Mouse (Mus musculus): ENCODE measurements around the gene Obox5. TPM values are rescaled to one million over a fixed set of nuclear protein-coding genes. Genes with fewer than 3 reads are reported as not detected.
"Not testable (repeated sequence)": the region's sequence is repeated elsewhere in the genome, so short reads cannot be mapped to it uniquely, and the experiment has no call there.

Gene Obox5
- polyA plus RNA-seq (2015; fragmentation: Nextera tagmentation; extraction: Ambion mirVana) = not detected in 2 replicates

- 70% methylated on average over 2 of the region's 2 CpGs for WGBS
- not testable (repeated sequence) for H3K27ac ChIP-seq (replicated peaks); H3K4me2 ChIP-seq (replicated peaks); H3K27me3 ChIP-seq; H3K9me3 ChIP-seq (replicated peaks); H3K36me3 ChIP-seq; H3K9ac ChIP-seq; H3K4me1 ChIP-seq; ATAC-seq (ENCODE audit: insufficient number of reproducible peaks, low FRiP score, low TSS enrichment, low read depth); H3K4me3 ChIP-seq (replicated peaks)
Observed at GRCm38 (mm10) chr7:15749831-15750230, at the start of gene Obox5. Gene Obox5, plus strand, starts transcription at chr7:15750131.

GRCm38 (mm10) chr7:15749296-15749695, 635 bp upstream of the Obox5 start:
- not testable (repeated sequence) for H3K9me3 ChIP-seq (replicated peaks); H3K27ac ChIP-seq (replicated peaks); H3K36me3 ChIP-seq; H3K27me3 ChIP-seq; ATAC-seq (ENCODE audit: insufficient number of reproducible peaks, low FRiP score, low TSS enrichment, low read depth); H3K4me2 ChIP-seq (replicated peaks); H3K4me3 ChIP-seq (replicated peaks); H3K4me1 ChIP-seq; H3K9ac ChIP-seq
- 63% methylated on average over 5 of the region's 5 CpGs for WGBS

Other genes with a start within 250 kb of the Obox5 start
- not detected in 2 replicates for gene Obox3, start 110.2 kb upstream of the Obox5 start, polyA plus RNA-seq (2015; fragmentation: Nextera tagmentation; extraction: Ambion mirVana)
- gene Obox6, start 89.5 kb downstream of the Obox5 start, polyA plus RNA-seq (2015; fragmentation: Nextera tagmentation; extraction: Ambion mirVana) = not detected in 2 replicates
- gene Crx, start 129.8 kb downstream of the Obox5 start, polyA plus RNA-seq (2015; fragmentation: Nextera tagmentation; extraction: Ambion mirVana) = 0.07 TPM in 1 of 2 replicates, not detected in the other
- gene Crxos, start 132.5 kb downstream of the Obox5 start, polyA plus RNA-seq (2015; fragmentation: Nextera tagmentation; extraction: Ambion mirVana) = not detected in 2 replicates
- gene Selenow, start 172.3 kb downstream of the Obox5 start, polyA plus RNA-seq (2015; fragmentation: Nextera tagmentation; extraction: Ambion mirVana) = 931 and 958 TPM in 2 replicates
- gene Nop53, start 195.9 kb downstream of the Obox5 start, polyA plus RNA-seq (2015; fragmentation: Nextera tagmentation; extraction: Ambion mirVana) = 202 and 212 TPM in 2 replicates
- gene Ehd2, start 217.4 kb downstream of the Obox5 start, polyA plus RNA-seq (2015; fragmentation: Nextera tagmentation; extraction: Ambion mirVana) = 72.5 and 73.3 TPM in 2 replicates